Mouse (Mus musculus) brain, embryonic 14.5 days (tissue): ENCODE data around the gene Dpagt1. TPM values are rescaled to one million over a fixed set of nuclear protein-coding genes. Genes with fewer than 3 reads are reported as not detected.
"Not testable (repeated sequence)": the region's sequence is repeated elsewhere in the genome, so short reads cannot be mapped to it uniquely, and the experiment has no call there.

Source experiments
- DNase-seq: peaks from one replicate; pipeline ENCODE4 v3.0.0-alpha.2; 2011; ENCODE audit warnings: low read depth
- CTCF ChIP-seq: fragments of 200-500 bp; IDR thresholded peaks from 2 replicates; pipeline ENCODE4 v1.5.1; 2012; ENCODE audit warnings: inconsistent platforms, mild to moderate bottlenecking, moderate library complexity, borderline replicate concordance; ENCODE audit not compliant: insufficient read depth, insufficient read length; ENCODE audit errors: extremely low read depth
- POLR2A ChIP-seq: fragments of 200-500 bp; IDR thresholded peaks from 2 replicates; pipeline ENCODE4 v1.6.1; 2012; ENCODE audit warnings: mild to moderate bottlenecking, inconsistent platforms, borderline replicate concordance; ENCODE audit not compliant: poor library complexity, insufficient read depth, insufficient read length, severe bottlenecking; ENCODE audit errors: extremely low read depth
- polyA plus RNA-seq: library from polyadenylated mRNA; depleted of rRNA; stranded (reverse); fragments of >200 nt; gene quantifications from 2 replicates; pipeline ENCODE4 v1.2.3, GENCODE M21; 2012

Gene Dpagt1
- polyA plus RNA-seq, 1 experiment: 47.2 TPM

- no peak for DNase-seq
- TF ChIP-seq CTCF: no peak
- TF ChIP-seq POLR2A: no peak
Observed at GRCm38 (mm10) chr9:44307248-44307647, 18.6 kb upstream of the Dpagt1 start.

DNA sequence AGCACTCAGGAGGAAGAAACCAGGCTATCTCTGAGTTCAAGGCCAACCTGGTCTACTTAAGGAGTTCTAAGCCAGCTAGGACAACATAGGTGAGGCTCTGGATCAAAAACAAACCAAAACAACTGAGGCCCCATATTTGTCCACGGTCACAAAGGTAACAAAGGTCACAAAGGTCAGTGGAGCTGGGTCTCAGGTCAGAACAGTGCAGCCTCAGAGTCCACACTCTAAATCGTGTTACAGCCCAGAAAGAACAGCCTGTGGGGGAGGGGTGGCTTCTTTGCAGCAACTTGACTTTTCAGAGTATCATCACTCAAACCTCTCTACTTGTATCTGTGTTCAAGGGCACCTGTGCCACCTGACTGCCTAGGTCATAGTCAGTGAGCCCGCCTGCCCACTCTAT is 16.1 kb upstream of the Dpagt1 start:
- no peak for TF ChIP-seq POLR2A
- TF ChIP-seq CTCF: no peak
- no peak for DNase-seq

- no peak for DNase-seq
- TF ChIP-seq POLR2A (no peak), CTCF (no peak)
Observed at GRCm38 (mm10) chr9:44310750-44311135, 15.1 kb upstream of the Dpagt1 start.

- peak; percentile 32 for DNase-seq
- no peak for TF ChIP-seq CTCF
- TF ChIP-seq POLR2A: no peak
Observed at GRCm38 (mm10) chr9:44311136-44312134, 14.4 kb upstream of the Dpagt1 start.

DNA sequence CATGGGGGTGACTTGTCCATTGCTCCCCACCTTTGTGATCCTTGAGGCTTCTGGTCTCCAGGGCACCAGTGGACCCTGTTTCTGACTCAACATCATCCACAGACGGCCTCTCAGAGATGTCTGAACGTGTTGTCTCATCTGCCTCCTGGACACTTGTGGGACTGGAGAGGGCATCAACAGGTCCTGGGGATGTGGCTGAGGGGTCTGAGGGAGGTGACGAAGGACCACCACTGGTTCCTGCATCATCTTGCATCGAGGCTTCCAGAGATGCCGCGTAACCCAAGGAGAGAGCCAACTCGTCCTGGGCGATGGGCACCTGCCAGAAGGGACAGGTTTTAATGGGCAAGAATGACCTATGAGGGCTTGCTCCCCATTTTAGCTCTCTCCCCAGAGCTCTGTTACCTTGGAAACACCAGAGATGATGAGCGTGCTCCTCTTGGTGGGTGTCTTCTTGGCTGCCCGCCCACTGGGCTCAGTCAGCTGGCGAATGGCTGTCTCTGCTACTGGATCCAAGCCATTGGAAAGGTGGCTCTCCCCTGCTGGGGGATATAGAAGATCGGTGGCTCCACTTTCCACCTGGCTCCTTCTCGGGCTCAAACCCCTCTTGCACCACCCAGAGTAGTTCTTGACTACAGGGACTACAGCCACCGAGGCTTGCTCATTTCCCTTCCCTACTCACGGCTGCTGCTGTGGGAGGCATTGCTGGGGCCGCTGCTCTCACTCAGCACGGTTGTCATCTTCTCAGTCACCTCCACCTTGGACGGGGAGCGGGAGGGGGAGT is 12.2 kb upstream of the Dpagt1 start:
- TF ChIP-seq CTCF (no peak), POLR2A (no peak)
- peak; percentile 54 for DNase-seq

DNA sequence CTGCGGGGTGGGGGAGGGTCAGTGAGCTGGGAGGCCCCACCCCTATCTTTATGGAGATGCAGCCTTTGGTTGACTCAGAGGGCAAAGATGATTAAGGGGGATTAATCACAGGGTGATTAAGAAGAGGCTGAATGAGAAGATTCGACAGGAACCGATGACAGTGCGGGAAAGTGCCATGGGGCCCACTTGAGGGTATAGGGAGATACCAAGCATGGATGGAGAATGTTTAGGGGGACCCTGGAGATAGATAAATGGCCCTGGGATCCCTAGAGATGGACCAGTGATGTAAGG is 11.6 kb upstream of the Dpagt1 start:
- no peak for DNase-seq
- TF ChIP-seq POLR2A (no peak), CTCF (no peak)

GRCm38 (mm10) chr9:44314910-44315309 is 10.9 kb upstream of the Dpagt1 start:
- TF ChIP-seq CTCF (no peak), POLR2A (no peak)
- no peak for DNase-seq

DNA sequence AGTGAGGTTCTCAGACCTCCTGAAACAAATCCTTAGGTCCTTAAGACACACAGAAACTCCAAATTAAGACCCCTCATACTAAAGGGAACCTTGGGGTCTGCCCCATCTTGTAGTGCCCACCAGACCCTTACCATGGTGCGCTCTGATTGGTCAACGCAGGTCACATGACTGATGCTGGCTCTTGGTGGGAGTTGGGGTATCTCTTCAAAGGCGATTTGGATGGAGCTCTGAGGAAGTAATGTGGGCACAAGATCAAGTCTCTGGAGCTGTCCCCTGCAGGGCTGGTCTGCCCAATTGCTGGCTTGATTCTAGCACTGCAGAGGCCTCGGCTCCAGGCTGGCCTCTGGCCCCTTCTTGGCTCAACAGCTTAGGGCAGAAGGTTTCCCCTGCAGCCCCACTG is 8.4 kb upstream of the Dpagt1 start:
- TF ChIP-seq CTCF (no peak), POLR2A (no peak)
- no peak for DNase-seq

GRCm38 (mm10) chr9:44318076-44318825 is 7.6 kb upstream of the Dpagt1 start:
- TF ChIP-seq CTCF (no peak), POLR2A (no peak)
- DNase-seq: no peak

- DNase-seq: no peak
- TF ChIP-seq POLR2A: no peak
- no peak for TF ChIP-seq CTCF
Observed at GRCm38 (mm10) chr9:44318826-44319095, 7.1 kb upstream of the Dpagt1 start.

DNA sequence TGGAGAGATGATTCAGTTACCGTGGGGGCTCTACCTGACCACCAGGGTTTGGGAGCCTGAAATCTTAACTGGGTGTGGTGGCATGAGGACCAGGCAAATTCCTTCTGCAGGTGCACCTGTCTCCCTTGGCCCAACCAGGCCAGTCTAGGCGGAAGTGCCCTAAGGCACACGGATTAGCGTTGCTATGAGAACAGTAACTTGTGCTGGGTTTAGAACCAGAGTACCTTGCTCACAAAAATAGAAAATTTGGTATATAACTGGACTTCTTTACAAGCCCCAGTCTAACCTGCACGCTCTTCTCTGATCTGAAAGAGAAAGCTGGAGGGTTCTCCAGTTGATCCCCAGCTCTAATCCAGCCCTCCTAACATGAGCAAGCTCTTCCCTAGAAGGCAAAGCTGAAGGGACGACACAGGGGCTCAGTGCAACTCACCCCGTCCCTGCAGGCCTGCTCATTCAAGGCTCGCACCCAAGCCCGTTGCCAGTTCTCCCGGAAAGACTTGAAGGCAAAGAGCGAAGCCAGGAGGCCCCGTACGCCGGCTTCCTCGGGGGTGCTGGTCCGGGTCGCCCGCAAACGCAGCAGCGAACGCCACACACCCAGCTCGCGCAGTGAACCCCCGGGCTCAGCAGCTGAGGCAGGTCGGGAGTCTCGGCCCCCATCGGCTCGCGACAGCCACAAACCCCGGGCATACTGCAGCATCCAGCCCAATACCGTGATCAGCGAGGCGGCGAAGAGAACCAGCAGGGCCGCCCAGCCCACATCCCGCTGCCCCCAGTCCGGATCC is 6.5 kb upstream of the Dpagt1 start:
- DNase-seq: peak; percentile 27

GRCm38 (mm10) chr9:44319887-44320798 is 5.7 kb upstream of the Dpagt1 start, which contains the start of gene C2cd2l:
Gene C2cd2l, minus strand, starts transcription at chr9:44320285.
- DNase-seq: peak; percentile 99
- TF ChIP-seq CTCF (no peak), POLR2A (peak; percentile 70; the same call in 1 of the 2 replicates)

More for the DNA sequence above, 6.5 kb upstream of the Dpagt1 start:
- TF ChIP-seq CTCF (no peak), POLR2A (no peak)

DNA sequence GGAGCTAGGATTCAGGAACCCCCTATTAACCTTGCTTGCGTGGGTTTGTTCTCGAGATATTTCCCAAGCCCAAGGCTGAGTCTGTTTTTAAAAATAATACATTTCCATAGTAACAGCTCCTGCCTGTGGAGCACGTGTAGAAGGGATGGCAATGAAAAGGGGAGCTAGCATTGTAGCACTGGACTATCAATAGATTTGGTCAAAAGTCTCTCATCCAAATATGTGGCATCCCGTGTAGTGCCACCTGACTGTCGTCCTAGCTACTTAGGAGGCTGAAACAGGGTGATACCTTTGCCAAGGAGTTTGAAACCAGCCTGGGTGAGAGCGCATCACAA is 5.1 kb upstream of the Dpagt1 start:
- TF ChIP-seq POLR2A (no peak), CTCF (no peak)

DNA sequence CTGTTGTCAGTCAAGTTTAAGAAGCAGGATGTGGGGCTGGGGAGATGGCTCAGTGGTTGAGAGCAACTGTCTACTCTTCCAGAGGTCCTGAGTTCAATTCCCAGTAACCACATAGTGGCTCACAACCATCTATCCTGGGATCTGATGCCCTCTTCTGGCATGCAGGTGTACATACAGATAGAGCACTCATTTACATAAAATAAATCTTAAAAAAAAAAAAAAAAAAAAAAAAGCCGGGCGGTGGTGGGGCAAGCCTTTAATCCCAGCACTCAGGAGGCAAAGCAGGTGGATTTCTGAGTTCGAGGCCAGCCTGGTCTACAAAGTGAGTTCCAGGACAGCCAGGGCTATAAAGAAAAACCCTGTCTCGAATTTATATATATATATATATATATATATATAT is 2.2 kb upstream of the Dpagt1 start:
- not testable (repeated sequence) for DNase-seq

More for the DNA sequence above, 5.1 kb upstream of the Dpagt1 start:
- DNase-seq: no peak
